Mouse (Mus musculus): ENCODE data around the gene Mei1.

Gene Mei1

GRCm38 (mm10) chr15:82152435-82152834, 82.6 kb downstream of the Mei1 start:
- no peak for DNase-seq

GRCm38 (mm10) chr15:82156298-82156697, 86.5 kb downstream of the Mei1 start:
- DNase-seq, result no peak

- no peak for DNase-seq
Measured at GRCm38 (mm10) chr15:82156902-82157301, 87.1 kb downstream of the Mei1 start.

GRCm38 (mm10) chr15:82158243-82159035, 88.6 kb downstream of the Mei1 start:
- DNase-seq, result no peak

DNA sequence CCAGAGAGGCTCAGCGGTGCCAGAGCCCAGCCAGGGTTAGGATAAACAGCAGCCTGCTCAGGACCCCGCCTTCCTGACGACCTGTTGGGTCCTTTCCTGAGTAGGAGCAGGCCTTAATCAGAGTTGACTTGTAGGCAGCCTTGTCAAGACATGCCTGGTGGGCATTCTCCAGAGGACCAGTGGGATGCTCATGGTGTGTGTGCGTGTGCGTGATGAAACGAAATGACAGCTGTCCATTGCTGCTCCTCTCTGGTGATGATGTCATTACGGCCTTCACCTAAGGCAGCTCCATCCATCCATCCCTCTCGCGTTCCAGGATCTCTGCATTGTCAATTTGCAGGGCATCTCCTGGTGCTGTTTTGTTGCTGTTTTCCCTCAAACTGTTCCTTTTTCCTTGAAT, 89.7 kb downstream of the Mei1 start:
- no peak for DNase-seq

GRCm38 (mm10) chr15:82160731-82161640, 91.2 kb downstream of the Mei1 start:
- DNase-seq, result no peak

- no peak for DNase-seq
Measured at GRCm38 (mm10) chr15:82161965-82162600, 92.3 kb downstream of the Mei1 start.

DNA sequence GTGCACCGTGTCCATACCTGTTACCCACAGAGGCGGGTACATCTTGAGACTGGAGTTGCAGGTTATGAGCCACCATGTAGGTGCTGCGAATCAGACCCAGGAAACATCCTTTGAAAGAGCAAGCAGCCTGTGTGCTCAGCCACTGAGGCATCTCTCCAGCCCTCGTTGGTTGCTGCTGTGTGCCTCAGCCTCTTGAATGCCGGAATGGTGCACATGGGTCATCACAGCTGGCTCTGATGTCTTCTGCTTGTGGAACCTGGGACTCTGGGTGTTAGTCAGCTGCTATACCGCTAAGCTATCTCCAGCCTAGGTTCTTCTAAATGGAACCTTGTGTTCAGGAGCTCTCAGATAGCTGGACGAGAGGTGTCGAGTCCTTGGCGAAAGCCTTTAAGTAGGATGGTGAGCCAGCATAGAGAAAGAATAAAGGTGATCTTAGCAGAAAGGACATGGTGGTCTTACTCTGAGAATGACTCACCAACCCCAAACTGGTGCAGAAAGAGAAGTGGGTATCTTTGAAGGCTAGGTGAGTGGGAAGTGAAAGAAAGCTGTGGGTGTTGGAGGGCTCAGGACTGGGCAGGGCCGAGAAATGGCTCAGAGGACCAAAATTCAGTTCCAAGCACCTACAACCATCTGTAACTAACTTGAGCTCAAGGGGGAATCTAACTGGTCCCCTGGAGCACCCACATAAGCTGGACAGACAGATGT, 93.7 kb downstream of the Mei1 start:
- peak in 1 of 2 experiments; percentile 27 for DNase-seq

DNA sequence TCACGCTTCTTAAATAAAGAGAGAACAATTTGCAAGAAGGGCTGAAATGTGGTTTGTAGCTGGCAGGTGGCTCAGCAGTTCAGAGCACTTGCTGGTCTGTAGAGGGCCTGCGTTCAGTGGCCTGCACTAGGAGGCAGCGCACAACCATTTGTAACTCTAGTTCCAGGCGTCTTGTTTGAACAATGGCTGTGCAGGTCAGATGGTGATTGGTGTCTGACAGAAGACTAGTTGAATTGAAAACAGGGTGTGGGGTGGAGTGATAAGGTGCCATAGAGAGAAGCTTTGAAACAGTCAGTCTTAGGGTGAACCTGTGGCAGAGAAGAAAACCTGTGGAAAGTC, 94.2 kb downstream of the Mei1 start:
- DNase-seq, result peak in 1 of 2 experiments; percentile 27

- DNase-seq, result no peak
Measured at GRCm38 (mm10) chr15:82164496-82164895, 94.7 kb downstream of the Mei1 start.

GRCm38 (mm10) chr15:82165332-82166239, 95.8 kb downstream of the Mei1 start:
- DNase-seq, result peak; percentile 87 to 91

GRCm38 (mm10) chr15:82166240-82167100, 96.7 kb downstream of the Mei1 start:
- DNase-seq, result peak; percentile 75 to 76

DNA sequence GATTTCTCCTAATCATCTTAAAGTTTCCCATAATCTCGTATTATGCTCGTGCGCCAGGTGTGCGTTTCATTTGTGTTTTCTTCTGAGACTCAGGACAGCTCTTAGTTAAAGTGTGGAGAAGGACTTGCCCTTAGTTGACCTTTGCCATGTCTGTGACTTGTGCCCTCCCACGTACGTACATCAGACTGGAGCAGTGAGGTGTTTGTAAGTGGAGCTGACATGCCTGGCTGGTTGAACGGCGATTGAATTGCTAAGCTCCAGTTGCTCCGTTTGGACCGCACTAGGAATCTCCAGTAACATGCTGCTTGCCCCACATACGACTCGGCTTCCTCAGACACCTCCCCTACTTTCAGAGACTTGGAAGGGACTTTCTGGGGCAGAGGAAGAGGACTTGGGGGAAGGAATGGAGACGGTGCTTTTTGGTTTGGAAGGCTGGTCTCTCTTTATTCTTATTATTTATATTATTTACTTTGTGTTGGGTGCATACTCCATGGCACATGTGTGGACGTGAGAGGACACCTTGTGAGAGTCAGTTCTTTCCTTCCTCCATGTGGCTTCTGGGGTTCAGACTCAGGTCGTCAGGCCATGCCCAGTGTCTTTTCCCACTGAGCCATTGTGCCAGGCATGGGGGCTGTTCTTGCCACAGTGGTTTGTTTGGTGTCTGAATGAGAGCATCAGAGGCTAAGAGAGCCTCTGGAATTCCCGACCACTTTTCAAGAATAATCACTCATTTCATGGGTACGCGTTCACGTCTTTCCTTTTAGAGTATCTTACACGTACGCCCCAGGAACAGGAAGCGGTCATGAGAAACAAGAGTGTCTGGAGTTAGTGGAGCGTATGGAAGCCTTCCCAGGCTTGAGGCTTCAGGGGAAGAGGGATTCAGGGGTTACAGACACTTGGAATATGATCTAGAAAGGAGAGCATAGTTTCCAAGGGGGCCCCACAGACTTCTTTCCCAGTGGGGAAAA, 97.7 kb downstream of the Mei1 start:
- no peak for DNase-seq

- DNase-seq, result no peak
Measured at GRCm38 (mm10) chr15:82169671-82170070, 99.9 kb downstream of the Mei1 start.

DNA sequence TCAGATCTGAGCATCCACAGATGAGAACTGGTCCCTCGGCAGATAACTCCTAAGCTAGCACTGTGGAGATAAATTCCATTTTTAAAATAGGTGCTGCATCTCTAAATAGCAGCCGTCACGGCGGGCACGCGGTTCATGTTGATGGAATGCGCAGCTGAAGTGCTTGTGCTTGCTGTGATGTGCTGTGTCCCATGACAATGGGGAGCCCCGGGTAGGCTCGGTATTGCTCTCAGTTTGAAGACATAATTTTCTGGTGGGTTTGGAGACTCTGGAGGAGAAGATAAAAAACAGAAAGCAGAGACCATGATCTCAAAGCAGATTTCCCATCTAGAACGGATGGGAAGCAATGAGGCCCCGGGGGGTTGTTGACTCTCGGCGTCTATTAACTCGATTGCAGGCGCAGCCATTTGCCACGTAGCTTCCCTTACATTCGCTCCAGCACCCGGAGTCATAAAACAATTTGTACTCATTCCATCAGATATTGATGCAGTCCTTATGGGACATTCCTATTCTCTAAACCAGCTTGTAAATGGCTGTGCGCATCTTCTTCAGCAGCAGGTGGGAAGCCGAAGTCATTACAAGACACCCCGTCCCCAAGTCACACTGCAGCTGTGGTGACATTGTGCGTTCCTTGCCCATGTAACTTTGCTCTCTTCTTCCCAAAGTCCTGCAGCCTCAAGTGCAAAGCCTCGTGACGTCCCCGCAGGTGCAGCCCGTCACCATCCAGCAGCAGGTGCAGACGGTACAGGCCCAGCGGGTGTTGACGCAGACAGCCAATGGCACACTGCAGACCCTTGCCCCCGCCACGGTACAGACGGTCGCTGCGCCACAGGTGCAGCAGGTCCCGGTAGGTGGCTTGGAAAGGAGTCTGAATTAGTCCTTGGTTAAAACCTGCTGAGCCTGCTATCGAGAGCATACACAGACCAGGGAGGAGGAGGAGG, 100.9 kb downstream of the Mei1 start:
- DNase-seq, result no peak

DNA sequence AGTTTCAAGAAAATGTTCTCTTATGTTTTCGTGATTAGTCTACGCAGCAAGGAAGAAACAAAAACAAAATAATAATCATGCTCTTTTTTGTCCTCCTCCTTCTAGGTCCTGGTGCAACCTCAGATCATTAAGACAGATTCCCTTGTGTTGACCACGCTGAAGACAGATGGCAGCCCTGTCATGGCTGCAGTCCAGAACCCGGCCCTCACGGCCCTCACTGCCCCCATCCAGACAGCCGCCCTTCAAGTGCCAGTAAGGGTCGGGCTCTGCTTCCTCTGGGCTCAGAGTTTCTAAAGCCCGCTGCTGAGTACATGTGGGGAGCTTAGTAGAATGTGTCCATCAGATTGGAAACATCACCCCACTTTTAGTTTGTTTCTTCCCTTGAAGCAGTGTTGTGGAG, 102.9 kb downstream of the Mei1 start:
- DNase-seq, result no peak

GRCm38 (mm10) chr15:82175091-82175490, 105.3 kb downstream of the Mei1 start:
- DNase-seq, result no peak
